Mouse (Mus musculus) liver, embryonic 14.5 days (tissue): Measurements from ENCODE around the gene Gm39115. TPM values are rescaled to one million over a fixed set of nuclear protein-coding genes. Genes with fewer than 3 reads are reported as not detected.

ENCODE experiments used
- ATAC-seq: fragments of 200-750 bp; cut with Nextera tagmentation; 2 replicates; pipeline ENCODE4 v1.8.0; 2017; ENCODE audit warnings: moderate number of reproducible peaks, mild to moderate bottlenecking, moderate library complexity; ENCODE audit not compliant: insufficient read depth
- DNase-seq, 3 experiments: peaks; one replicate each; pipeline ENCODE4 v3.0.0-alpha.2; 2012 to 2013; ENCODE audit warnings: low read depth in 3 of 3, low spot score in 3 of 3
- H3K27ac ChIP-seq: fragments of 300-500 bp; sonication (generic); 2 replicates; pipeline ENCODE4 v1.5.1; 2014; ENCODE audit warnings: moderate library complexity, mild to moderate bottlenecking, control low read depth, inconsistent platforms
- H3K27me3 ChIP-seq: fragments of 300-500 bp; sonication (generic); 2 replicates; pipeline ENCODE4 v1.6.1; 2014; ENCODE audit warnings: mild to moderate bottlenecking, low read length, moderate library complexity; ENCODE audit not compliant: control insufficient read depth, insufficient read depth
- H3K36me3 ChIP-seq: fragments of 300-500 bp; sonication (generic); replicated peaks from 2 replicates; pipeline ENCODE4 v1.6.1; 2014; ENCODE audit warnings: low read depth; ENCODE audit not compliant: control insufficient read depth, insufficient read depth
- H3K4me1 ChIP-seq, 2 experiments: fragments of 200-500 bp in 1 of 2; fragments of 300-500 bp in 1 of 2; sonication (generic) in 1 of 2; replicated peaks; 2 replicates each; pipeline ENCODE4 v1.6.1; 2012 to 2014; ENCODE audit warnings: antibody characterized with exemption in 1 of 2, inconsistent platforms in 1 of 2, low read length in 1 of 2; ENCODE audit not compliant: control insufficient read depth in 2 of 2, insufficient read depth in 2 of 2
- H3K4me2 ChIP-seq: fragments of 300-500 bp; sonication (generic); 2 replicates; pipeline ENCODE4 v1.6.1; 2014; ENCODE audit warnings: low read depth, mild to moderate bottlenecking, control low read depth, moderate library complexity
- H3K4me3 ChIP-seq, 2 experiments: fragments of 200-500 bp in 1 of 2; fragments of 300-500 bp in 1 of 2; sonication (generic) in 1 of 2; 2 replicates each; pipeline ENCODE4 v1.5.1; 2012 to 2014; ENCODE audit warnings: low read depth in 2 of 2, low read length in 2 of 2, mild to moderate bottlenecking in 2 of 2, control low read depth in 1 of 2, inconsistent platforms in 1 of 2, moderate library complexity in 1 of 2; ENCODE audit not compliant: insufficient read depth in 1 of 2
- H3K9ac ChIP-seq: fragments of 300-500 bp; sonication (generic); replicated peaks from 2 replicates; pipeline ENCODE4 v1.6.1; 2014; ENCODE audit warnings: mild to moderate bottlenecking, control low read depth, moderate library complexity
- H3K9me3 ChIP-seq: fragments of 300-500 bp; sonication (generic); 2 replicates; pipeline ENCODE4 v1.6.1; 2016; ENCODE audit warnings: low read length, mixed read lengths; ENCODE audit not compliant: control insufficient read depth
- CTCF ChIP-seq: IDR thresholded peaks from 2 replicates; pipeline ENCODE4 v1.5.1; 2016; ENCODE audit warnings: antibody characterized with exemption, low read depth, control low read depth
- EP300 ChIP-seq: IDR thresholded peaks from 2 replicates; pipeline ENCODE4 v1.6.1; 2016; ENCODE audit warnings: antibody characterized with exemption, low read depth
- WGBS: fragments of 180-500 bp; shearing (Covaris S2); extraction: QIAGEN DNeasy Blood & Tissue Kit; methylation state at CpG from one replicate; pipeline ENCODE4 v1.1.7; 2014; ENCODE audit not compliant: insufficient replicate concordance; 5-methylcytosine and 5-hydroxymethylcytosine counted together
- polyA plus RNA-seq, 2 experiments: library from polyadenylated mRNA; depleted of rRNA in 1 of 2; stranded (reverse) in 1 of 2; unstranded in 1 of 2; fragments of >200 nt; fragmentation: Nextera tagmentation in 1 of 2; extraction: Ambion mirVana in 1 of 2; gene quantifications; 2 replicates each; pipeline versions ENCODE4 v1.2.1 to v1.2.3; 2012 to 2014

Gene Gm39115
- polyA plus RNA-seq, 2 experiments: not detected

GRCm38 (mm10) chr7:142096701-142097100, 39.1 kb downstream of the Gm39115 start:
- no peak overlapping the region for H3K27ac ChIP-seq
- ATAC-seq (no peak), DNase-seq (no peak)
- H3K4me3 ChIP-seq: no peak overlapping the region
- H3K4me2 ChIP-seq: no peak overlapping the region
- no peaks in the 10 kb centered on the region for H3K36me3 ChIP-seq
- H3K9ac ChIP-seq: no peak overlapping the region
- no peaks in the 10 kb centered on the region for H3K9me3 ChIP-seq
- H3K4me1 ChIP-seq: peaks cover 22 to 23% of the 10 kb centered on the region in 2 experiments
- no peak for TF ChIP-seq CTCF
- no peak for TF ChIP-seq EP300
- 55% methylated on average over 4 of the region's 4 CpGs for WGBS
- H3K27me3 ChIP-seq: peaks cover 46% of the 10 kb centered on the region

GRCm38 (mm10) chr7:142095183-142095931, 40.5 kb downstream of the Gm39115 start, which contains the start of gene Dusp8:
TSS of gene Dusp8 (minus strand) at chr7:142095843.
- 1% methylated on average over 63 of the region's 63 CpGs for WGBS
- H3K27ac ChIP-seq: peak within 1 kb of the TSS; percentile 72
- H3K27me3 ChIP-seq: peaks cover 46% of the 10 kb centered on the region

GRCm38 (mm10) chr7:142094301-142095143, 41.3 kb downstream of the Gm39115 start:
- H3K27ac ChIP-seq: peak overlapping the region; percentile 72
- ATAC-seq (peak; percentile 72), DNase-seq (no peak)

More at GRCm38 (mm10) chr7:142095183-142095931, 40.5 kb downstream of the Gm39115 start, which contains the start of gene Dusp8:
- Histone ChIP-seq H3K4me3 (peak within 1 kb of the TSS; percentile 79 to 80), H3K4me2 (peak within 1 kb of the TSS; percentile 89), H3K9ac (peak within 1 kb of the TSS; percentile 98), H3K4me1 (peaks cover 22 to 33% of the 10 kb centered on the region in 2 experiments), H3K9me3 (no peaks in the 10 kb centered on the region), H3K36me3 (no peaks in the 10 kb centered on the region)
- ATAC-seq: peak; percentile 86
- TF ChIP-seq EP300 (no peak), CTCF (peak; percentile 64)
- peak; percentile 81 to 87 (median 82) for DNase-seq

GRCm38 (mm10) chr7:142093696-142094240, 42.1 kb downstream of the Gm39115 start:
- peak overlapping the region; percentile 79 to 80 for H3K4me3 ChIP-seq
- peak overlapping the region; percentile 72 for H3K27ac ChIP-seq
- peak overlapping the region; percentile 89 for H3K4me2 ChIP-seq
- H3K4me1 ChIP-seq: peaks cover 35 to 48% of the 10 kb centered on the region in 2 experiments
- no peaks in the 10 kb centered on the region for H3K9me3 ChIP-seq
- DNase-seq (no peak), ATAC-seq (peak; percentile 14)
- no peak for TF ChIP-seq EP300
- TF ChIP-seq CTCF: no peak
- H3K36me3 ChIP-seq: no peaks in the 10 kb centered on the region
- WGBS: 23% methylated on average over 6 of the region's 6 CpGs
- peak overlapping the region; percentile 98 for H3K9ac ChIP-seq
- peaks cover 46% of the 10 kb centered on the region for H3K27me3 ChIP-seq

More at GRCm38 (mm10) chr7:142094301-142095143, 41.3 kb downstream of the Gm39115 start:
- no peak for TF ChIP-seq EP300
- TF ChIP-seq CTCF: no peak; the same call in 1 of the 2 replicates
- H3K27me3 ChIP-seq: peaks cover 46% of the 10 kb centered on the region
- no peaks in the 10 kb centered on the region for H3K36me3 ChIP-seq
- no peaks in the 10 kb centered on the region for H3K9me3 ChIP-seq
- H3K4me2 ChIP-seq: peak overlapping the region; percentile 89
- peak overlapping the region; percentile 98 for H3K9ac ChIP-seq
- under 1% methylated on average over 84 of the region's 89 CpGs for whole genome bisulfite sequencing
- peak overlapping the region; percentile 79 to 80 for H3K4me3 ChIP-seq
- peaks cover 28 to 41% of the 10 kb centered on the region in 2 experiments for H3K4me1 ChIP-seq
